Mouse (Mus musculus): ENCODE results near the gene Krt4.

DNA sequence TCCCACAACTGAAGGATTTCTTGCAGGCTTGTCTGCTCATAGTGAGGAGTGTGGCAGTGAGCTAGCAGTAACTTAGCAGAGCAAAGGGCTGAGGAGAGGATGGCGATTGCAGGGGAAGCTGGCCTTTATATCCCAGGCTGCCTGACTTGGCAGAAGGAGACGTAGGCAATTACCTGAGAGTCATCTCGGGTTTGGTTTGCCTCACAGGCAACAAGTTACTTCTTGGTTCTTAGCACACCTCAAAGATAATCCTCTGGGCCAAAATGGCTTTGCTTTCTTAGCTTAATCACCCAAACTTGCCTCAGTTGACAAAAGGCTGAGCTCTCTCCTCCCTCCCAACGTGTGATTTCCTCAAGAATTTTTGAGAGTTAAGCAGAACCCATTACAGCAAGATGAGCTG lies 31.7 kb downstream of the Krt4 start, which contains the start of gene Krt76:
- TF ChIP-seq POLR2A (IDR thresholded peaks at IDR 0.05; ENCODE audit: insufficient read depth, low read depth, low read length) (no peak), CTCF (IDR thresholded peaks at IDR 0.05; ENCODE audit: insufficient read depth, low read depth, low read length) (no peak)
